Mouse (Mus musculus): ENCODE results near the gene Pak4. TPM values are rescaled to one million over a fixed set of nuclear protein-coding genes. Genes with fewer than 3 reads are reported as not detected.
"Not testable (repeated sequence)": the region's sequence is repeated elsewhere in the genome, so short reads cannot be mapped to it uniquely, and the experiment has no call there.

Pak4 gene
- polyA plus RNA-seq, 1 experiment, result 10.5 TPM

- no peak for TF ChIP-seq CTCF (IDR thresholded peaks at IDR 0.05; ENCODE audit: borderline replicate concordance, insufficient read depth, low read length)
- TF ChIP-seq POLR2A (IDR thresholded peaks at IDR 0.05; ENCODE audit: low read depth, low read length), result no peak
- Histone ChIP-seq H3K4me3 (ENCODE audit: insufficient read depth, low read length) (no peak overlapping the region), H3K27ac (ENCODE audit: insufficient read depth, low read length) (peak overlapping the region; percentile 5; the same call in 1 of the 2 replicates), H3K4me1 (ENCODE audit: control insufficient read depth, insufficient read depth, low read length) (peaks cover 5% of the 10 kb centered on the region)
Observed at GRCm38 (mm10) chr7:28619098-28619715, 21.2 kb upstream of the Pak4 start.

GRCm38 (mm10) chr7:28605951-28606350, 8.0 kb upstream of the Pak4 start:
- H3K4me1 ChIP-seq (ENCODE audit: control insufficient read depth, insufficient read depth, low read length), result no peaks in the 10 kb centered on the region
- no peak for TF ChIP-seq CTCF (IDR thresholded peaks at IDR 0.05; ENCODE audit: borderline replicate concordance, insufficient read depth, low read length)
- no peak for TF ChIP-seq POLR2A (IDR thresholded peaks at IDR 0.05; ENCODE audit: low read depth, low read length)
- H3K27ac ChIP-seq (ENCODE audit: insufficient read depth, low read length), result no peak overlapping the region
- no peak overlapping the region for H3K4me3 ChIP-seq (ENCODE audit: insufficient read depth, low read length)

- H3K4me1 ChIP-seq (ENCODE audit: control insufficient read depth, insufficient read depth, low read length); H3K4me3 ChIP-seq (ENCODE audit: insufficient read depth, low read length); H3K27ac ChIP-seq (ENCODE audit: insufficient read depth, low read length): not testable (repeated sequence)
Observed at GRCm38 (mm10) chr7:28603788-28604187, 5.8 kb upstream of the Pak4 start.

- H3K4me3 ChIP-seq (ENCODE audit: insufficient read depth, low read length), result no peak overlapping the region
- no peak overlapping the region for H3K27ac ChIP-seq (ENCODE audit: insufficient read depth, low read length)
- no peak for TF ChIP-seq POLR2A (IDR thresholded peaks at IDR 0.05; ENCODE audit: low read depth, low read length)
- TF ChIP-seq CTCF (IDR thresholded peaks at IDR 0.05; ENCODE audit: borderline replicate concordance, insufficient read depth, low read length), result no peak
- no peaks in the 10 kb centered on the region for H3K4me1 ChIP-seq (ENCODE audit: control insufficient read depth, insufficient read depth, low read length)
Observed at GRCm38 (mm10) chr7:28603136-28603535, 5.2 kb upstream of the Pak4 start.

- no peaks in the 10 kb centered on the region; the same call in 1 of the 2 replicates for H3K4me1 ChIP-seq (ENCODE audit: control insufficient read depth, insufficient read depth, low read length)
- no peak for TF ChIP-seq CTCF (IDR thresholded peaks at IDR 0.05; ENCODE audit: borderline replicate concordance, insufficient read depth, low read length)
- no peak for TF ChIP-seq POLR2A (IDR thresholded peaks at IDR 0.05; ENCODE audit: low read depth, low read length)
- no peak overlapping the region for H3K27ac ChIP-seq (ENCODE audit: insufficient read depth, low read length)
- no peak overlapping the region for H3K4me3 ChIP-seq (ENCODE audit: insufficient read depth, low read length)
Observed at GRCm38 (mm10) chr7:28601668-28602067, 3.7 kb upstream of the Pak4 start.

GRCm38 (mm10) chr7:28601029-28601428, 3.0 kb upstream of the Pak4 start:
- no peak overlapping the region for H3K4me3 ChIP-seq (ENCODE audit: insufficient read depth, low read length)
- no peak overlapping the region for H3K27ac ChIP-seq (ENCODE audit: insufficient read depth, low read length)
- peaks cover 2% of the 10 kb centered on the region; the same call in 1 of the 2 replicates for H3K4me1 ChIP-seq (ENCODE audit: control insufficient read depth, insufficient read depth, low read length)
- no peak for TF ChIP-seq POLR2A (IDR thresholded peaks at IDR 0.05; ENCODE audit: low read depth, low read length)
- peak; percentile 84; the same call in 1 of the 2 replicates for TF ChIP-seq CTCF (IDR thresholded peaks at IDR 0.05; ENCODE audit: borderline replicate concordance, insufficient read depth, low read length)

- Histone ChIP-seq H3K4me3 (ENCODE audit: insufficient read depth, low read length) (no peak overlapping the region), H3K27ac (ENCODE audit: insufficient read depth, low read length) (no peak overlapping the region), H3K4me1 (ENCODE audit: control insufficient read depth, insufficient read depth, low read length) (peaks cover 4% of the 10 kb centered on the region; the same call in 1 of the 2 replicates)
- TF ChIP-seq CTCF (IDR thresholded peaks at IDR 0.05; ENCODE audit: borderline replicate concordance, insufficient read depth, low read length) (no peak), POLR2A (IDR thresholded peaks at IDR 0.05; ENCODE audit: low read depth, low read length) (no peak)
Observed at GRCm38 (mm10) chr7:28598951-28599350, 966 bp upstream of the Pak4 start.

GRCm38 (mm10) chr7:28597277-28597570, 761 bp downstream of the Pak4 start:
- H3K27ac ChIP-seq (ENCODE audit: insufficient read depth, low read length), result no peak overlapping the region

GRCm38 (mm10) chr7:28596436-28597276, 1.3 kb downstream of the Pak4 start:
- no peak overlapping the region for H3K27ac ChIP-seq (ENCODE audit: insufficient read depth, low read length)
- H3K4me1 ChIP-seq (ENCODE audit: control insufficient read depth, insufficient read depth, low read length), result peaks cover 4% of the 10 kb centered on the region; the same call in 1 of the 2 replicates

More at GRCm38 (mm10) chr7:28597277-28597570, 761 bp downstream of the Pak4 start:
- peaks cover 4% of the 10 kb centered on the region; the same call in 1 of the 2 replicates for H3K4me1 ChIP-seq (ENCODE audit: control insufficient read depth, insufficient read depth, low read length)
- TF ChIP-seq CTCF (IDR thresholded peaks at IDR 0.05; ENCODE audit: borderline replicate concordance, insufficient read depth, low read length), result no peak
- no peak for TF ChIP-seq POLR2A (IDR thresholded peaks at IDR 0.05; ENCODE audit: low read depth, low read length)
- H3K4me3 ChIP-seq (ENCODE audit: insufficient read depth, low read length), result peak overlapping the region; percentile 69

More at GRCm38 (mm10) chr7:28596436-28597276, 1.3 kb downstream of the Pak4 start:
- peak overlapping the region; percentile 69 for H3K4me3 ChIP-seq (ENCODE audit: insufficient read depth, low read length)
- TF ChIP-seq POLR2A (IDR thresholded peaks at IDR 0.05; ENCODE audit: low read depth, low read length) (no peak), CTCF (IDR thresholded peaks at IDR 0.05; ENCODE audit: borderline replicate concordance, insufficient read depth, low read length) (no peak)
